Mouse (Mus musculus) stomach, postnatal 0 days (tissue): ENCODE measurements at regions not wholly inside any gene's neighbourhood (a gene's known extent, or its start where the extent isn't known, plus 50 kb on each side); places are given as distances from the start of the nearest gene placed in this dataset.

Experiments
- CTCF ChIP-seq: IDR thresholded peaks from 2 replicates; pipeline ENCODE4 v1.5.1; 2016; ENCODE audit warnings: antibody characterized with exemption, low read depth, mild to moderate bottlenecking, moderate library complexity
- EP300 ChIP-seq: optimal IDR thresholded peaks from 2 replicates; pipeline ENCODE3; 2016; ENCODE audit warnings: antibody characterized with exemption

DNA sequence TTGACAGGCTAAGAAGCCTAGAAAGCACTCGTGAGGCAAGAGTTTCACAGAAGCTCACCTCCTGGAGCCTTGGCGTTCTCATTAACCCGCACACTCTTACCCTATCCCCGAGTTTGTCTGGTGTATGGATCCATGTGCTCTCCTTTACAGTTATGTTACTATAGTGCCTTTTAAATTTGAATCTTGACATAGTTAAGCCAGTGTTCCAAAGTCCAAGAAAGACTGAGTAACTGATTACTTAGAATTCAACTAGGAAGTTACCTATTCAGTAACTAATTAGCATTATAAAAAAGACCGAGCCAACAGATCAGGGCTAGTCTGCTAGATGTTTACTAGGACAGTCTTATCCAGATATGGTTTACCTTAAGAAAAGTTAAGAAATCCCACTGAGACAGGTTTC lies 1386.0 kb upstream of the 1700008P02Rik start:
- TF ChIP-seq CTCF: no peak
- TF ChIP-seq EP300: no peak
